Mouse (Mus musculus) 416B (cell line): ENCODE results near the gene Spata31d1b.

ENCODE experiments used
- DNase-seq: peaks from one replicate; pipeline ENCODE4 v3.0.0; 2011; ENCODE audit warnings: low read depth

The Spata31d1b gene

GRCm38 (mm10) chr13:59746711-59747110, 34.6 kb downstream of the Spata31d1b start, which contains the start of gene 1700014D04Rik:
TSS of gene 1700014D04Rik (minus strand) at chr13:59746752.
- DNase-seq: no peak

- DNase-seq: no peak
Observed at GRCm38 (mm10) chr13:59750310-59750709, 38.2 kb downstream of the Spata31d1b start.

- no peak for DNase-seq
Observed at GRCm38 (mm10) chr13:59756906-59757305, 44.8 kb downstream of the Spata31d1b start.

GRCm38 (mm10) chr13:59762791-59763190, 50.7 kb downstream of the Spata31d1b start:
- DNase-seq: no peak

- DNase-seq: no peak
Observed at GRCm38 (mm10) chr13:59766786-59767515, 54.9 kb downstream of the Spata31d1b start.

- DNase-seq: peak; percentile 25
Observed at GRCm38 (mm10) chr13:59768531-59768930, 56.4 kb downstream of the Spata31d1b start.
